Mouse (Mus musculus): ENCODE data around the gene Dcp1b.

DNA sequence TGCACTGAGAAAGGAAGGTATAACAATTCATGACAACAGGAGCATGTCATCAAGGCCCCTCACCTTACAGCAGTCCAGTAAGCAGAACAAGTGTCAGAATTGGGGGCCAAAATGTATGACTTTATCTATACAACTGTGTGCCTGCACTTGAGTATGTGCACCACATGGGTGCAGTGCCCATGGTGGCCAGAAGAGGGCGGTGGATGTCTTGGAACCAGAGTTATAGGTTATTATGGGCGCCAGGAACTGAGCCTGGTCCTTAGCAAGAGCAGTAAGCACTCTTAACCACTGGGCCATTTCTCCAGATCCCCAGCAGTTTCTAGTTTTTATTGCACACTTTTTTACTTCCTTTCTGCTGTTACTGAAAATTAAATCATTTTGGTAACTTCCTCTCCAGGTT, 71.0 kb downstream of the Dcp1b start:
- TF ChIP-seq POLR2A (IDR thresholded peaks at IDR 0.05; ENCODE audit: insufficient read depth, low read length): no peak
- TF ChIP-seq CTCF (IDR thresholded peaks at IDR 0.05; ENCODE audit: low read depth, low read length): no peak
